Mouse (Mus musculus) lung, adult 2 months (tissue): ENCODE results near the gene Naa11.

ENCODE experiments used
- CTCF ChIP-seq: fragments of 200-500 bp; IDR thresholded peaks from 2 replicates; pipeline ENCODE4 v1.5.1; 2011; ENCODE audit warnings: mild to moderate bottlenecking, low read length, control low read depth; ENCODE audit not compliant: insufficient read depth
- POLR2A ChIP-seq: fragments of 200-500 bp; IDR thresholded peaks from 2 replicates; pipeline ENCODE4 v1.6.1; 2011; ENCODE audit warnings: low read depth, mild to moderate bottlenecking, control low read depth, low read length, borderline replicate concordance; ENCODE audit errors: extremely low read depth

DNA sequence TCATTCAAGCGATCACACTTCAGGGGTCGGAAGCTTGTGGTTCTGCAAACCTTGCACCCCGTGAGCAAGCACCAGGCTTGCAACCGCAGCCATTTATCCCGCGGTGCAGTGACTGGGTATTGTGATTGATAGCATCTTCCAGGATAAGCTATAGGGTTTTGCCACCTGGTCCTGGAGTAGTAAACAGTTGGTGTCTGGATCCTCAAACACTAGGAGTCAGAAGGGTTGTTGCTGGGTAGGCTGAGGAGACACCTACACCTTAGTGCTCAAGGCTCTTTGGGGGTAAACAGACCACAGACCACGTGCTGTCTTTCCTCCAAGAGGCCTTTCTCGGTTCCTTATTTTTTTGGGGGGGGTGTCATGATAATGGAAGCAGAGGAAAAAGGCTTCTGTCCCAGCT lies 27.9 kb downstream of the Naa11 start:
- TF ChIP-seq CTCF = no peak
- no peak for TF ChIP-seq POLR2A
